Mouse (Mus musculus): ENCODE measurements around the gene Prdm2. TPM values are rescaled to one million over a fixed set of nuclear protein-coding genes. Genes with fewer than 3 reads are reported as not detected.

The Prdm2 gene
- polyA plus RNA-seq, 1 experiment = 0.59 TPM

DNA sequence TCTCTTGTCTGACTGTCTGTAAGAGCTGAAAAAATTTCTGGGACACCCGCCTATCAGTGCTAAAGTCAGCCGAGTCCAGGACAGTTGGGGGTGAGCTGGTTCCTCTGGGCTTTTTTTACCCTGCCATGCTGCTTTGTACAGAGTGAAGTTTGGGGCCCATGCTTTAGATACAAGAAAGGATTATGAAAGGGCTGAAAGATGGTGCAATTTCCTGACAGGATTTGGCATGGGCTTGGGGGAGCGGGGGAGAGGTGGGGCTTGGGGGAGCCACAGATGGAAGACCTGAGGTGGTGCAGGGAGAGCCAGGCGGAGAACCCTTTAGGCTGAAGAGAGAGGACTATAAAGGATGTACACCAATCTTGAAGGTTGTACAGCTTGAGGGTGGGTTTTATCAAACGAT is 26.3 kb upstream of the Prdm2 start:
- no peaks in the 10 kb centered on the region for H3K27me3 ChIP-seq (ENCODE audit: control insufficient read depth)
- no peak overlapping the region for H3K4me3 ChIP-seq (replicated peaks)
- peaks cover 4% of the 10 kb centered on the region for H3K9me3 ChIP-seq (ENCODE audit: control insufficient read depth, low read length)
- no peak for TF ChIP-seq TAL1 (IDR thresholded peaks at IDR 0.05; ENCODE audit: low read length)
- no peak for TF ChIP-seq GATA1 (IDR thresholded peaks at IDR 0.05; ENCODE audit: low read length)
- no peaks in the 10 kb centered on the region; the same call in 1 of the 2 replicates for H3K4me1 ChIP-seq (ENCODE audit: control insufficient read depth)
- no peaks in the 10 kb centered on the region for H3K36me3 ChIP-seq (ENCODE audit: control insufficient read depth)

GRCm38 (mm10) chr4:143238241-143239031 is 25.6 kb upstream of the Prdm2 start:
- TF ChIP-seq TAL1 (IDR thresholded peaks at IDR 0.05; ENCODE audit: low read length) (no peak), GATA1 (IDR thresholded peaks at IDR 0.05; ENCODE audit: low read length) (no peak)
- Histone ChIP-seq H3K9me3 (ENCODE audit: control insufficient read depth, low read length) (peaks cover 4% of the 10 kb centered on the region), H3K27me3 (ENCODE audit: control insufficient read depth) (no peaks in the 10 kb centered on the region), H3K36me3 (ENCODE audit: control insufficient read depth) (no peaks in the 10 kb centered on the region), H3K4me3 (replicated peaks) (peak overlapping the region; percentile 31), H3K4me1 (ENCODE audit: control insufficient read depth) (no peaks in the 10 kb centered on the region; the same call in 1 of the 2 replicates)

- H3K36me3 ChIP-seq (ENCODE audit: control insufficient read depth) = no peaks in the 10 kb centered on the region
- H3K27me3 ChIP-seq (ENCODE audit: control insufficient read depth) = no peaks in the 10 kb centered on the region
- H3K9me3 ChIP-seq (ENCODE audit: control insufficient read depth, low read length) = peaks cover 4% of the 10 kb centered on the region
- no peak for TF ChIP-seq GATA1 (IDR thresholded peaks at IDR 0.05; ENCODE audit: low read length)
- TF ChIP-seq TAL1 (IDR thresholded peaks at IDR 0.05; ENCODE audit: low read length) = no peak
- no peaks in the 10 kb centered on the region for H3K4me1 ChIP-seq (ENCODE audit: control insufficient read depth)
- H3K4me3 ChIP-seq (replicated peaks) = no peak overlapping the region
These were observed 19.1 kb upstream of the Prdm2 start for GRCm38 (mm10) chr4:143231790-143232422.

DNA sequence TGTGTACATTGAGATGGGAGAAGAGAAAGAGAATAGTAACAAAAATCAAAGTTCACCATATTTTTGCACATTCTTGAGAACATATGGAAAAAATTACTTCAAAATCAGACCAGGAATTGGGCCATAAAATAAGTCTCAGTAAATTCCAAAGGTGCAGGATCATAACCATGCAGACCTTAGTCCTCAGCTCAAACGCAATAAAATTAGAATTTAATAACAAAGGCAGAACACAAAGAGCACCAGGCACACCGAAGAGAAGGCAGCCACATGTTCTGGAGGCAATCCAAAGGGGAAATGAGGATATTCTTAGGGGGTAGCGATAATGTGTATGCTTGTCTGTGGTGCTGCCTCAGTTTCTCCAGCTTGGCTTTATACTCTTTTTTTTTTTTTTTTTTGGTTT is 18.3 kb upstream of the Prdm2 start:
- Histone ChIP-seq H3K27me3 (ENCODE audit: control insufficient read depth) (no peaks in the 10 kb centered on the region), H3K36me3 (ENCODE audit: control insufficient read depth) (no peaks in the 10 kb centered on the region), H3K4me3 (replicated peaks) (no peak overlapping the region), H3K4me1 (ENCODE audit: control insufficient read depth) (no peaks in the 10 kb centered on the region), H3K9me3 (ENCODE audit: control insufficient read depth, low read length) (peaks cover 4% of the 10 kb centered on the region)
- no peak for TF ChIP-seq GATA1 (IDR thresholded peaks at IDR 0.05; ENCODE audit: low read length)
- no peak for TF ChIP-seq TAL1 (IDR thresholded peaks at IDR 0.05; ENCODE audit: low read length)

DNA sequence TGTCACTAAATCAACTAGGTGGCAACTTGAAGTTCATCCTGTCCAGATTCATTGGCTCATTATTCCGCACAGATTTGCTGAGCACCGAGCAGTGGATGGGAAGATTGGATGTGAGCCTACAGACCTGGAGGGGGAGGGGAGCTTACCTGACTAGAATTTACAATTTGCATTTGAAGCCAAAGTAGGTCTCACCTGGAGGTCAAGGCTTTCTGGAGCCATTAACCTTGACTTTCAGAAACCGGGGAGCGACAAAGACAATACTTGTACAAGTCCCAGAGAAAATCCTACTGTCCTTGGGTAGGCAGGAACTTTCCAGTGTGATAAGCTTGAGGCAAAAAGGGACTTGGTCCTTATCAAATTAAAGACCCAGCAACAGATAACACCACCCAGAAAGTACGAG is 15.2 kb upstream of the Prdm2 start:
- Histone ChIP-seq H3K36me3 (ENCODE audit: control insufficient read depth) (no peaks in the 10 kb centered on the region), H3K4me3 (replicated peaks) (no peak overlapping the region), H3K4me1 (ENCODE audit: control insufficient read depth) (no peaks in the 10 kb centered on the region), H3K9me3 (ENCODE audit: control insufficient read depth, low read length) (no peaks in the 10 kb centered on the region), H3K27me3 (ENCODE audit: control insufficient read depth) (no peaks in the 10 kb centered on the region)
- no peak for TF ChIP-seq GATA1 (IDR thresholded peaks at IDR 0.05; ENCODE audit: low read length)
- no peak for TF ChIP-seq TAL1 (IDR thresholded peaks at IDR 0.05; ENCODE audit: low read length)

GRCm38 (mm10) chr4:143225886-143226285 is 13.1 kb upstream of the Prdm2 start:
- no peak for TF ChIP-seq TAL1 (IDR thresholded peaks at IDR 0.05; ENCODE audit: low read length)
- no peak for TF ChIP-seq GATA1 (IDR thresholded peaks at IDR 0.05; ENCODE audit: low read length)
- Histone ChIP-seq H3K4me3 (replicated peaks) (no peak overlapping the region), H3K4me1 (ENCODE audit: control insufficient read depth) (no peaks in the 10 kb centered on the region), H3K9me3 (ENCODE audit: control insufficient read depth, low read length) (no peaks in the 10 kb centered on the region), H3K36me3 (ENCODE audit: control insufficient read depth) (no peaks in the 10 kb centered on the region), H3K27me3 (ENCODE audit: control insufficient read depth) (no peaks in the 10 kb centered on the region)

DNA sequence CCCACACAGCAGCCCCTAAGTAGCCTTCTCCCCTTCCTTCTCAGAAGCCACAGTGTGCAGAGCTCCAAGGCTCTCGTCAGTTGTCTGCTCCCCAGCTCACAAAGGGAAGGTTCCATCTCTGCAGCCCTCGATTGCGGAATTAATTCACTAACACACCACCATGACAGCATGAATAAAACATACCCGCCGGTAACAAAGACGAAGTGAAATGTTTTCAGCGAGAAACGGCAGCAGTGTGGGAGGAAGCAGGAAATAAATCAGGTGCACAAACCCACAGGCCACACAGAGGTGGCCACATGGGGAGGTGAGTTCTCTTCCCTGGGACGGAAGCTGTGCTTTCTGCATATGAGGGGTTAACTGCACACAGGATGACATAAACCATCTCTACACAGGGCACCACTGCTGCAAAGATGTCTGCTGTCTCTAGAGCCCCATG is 6.5 kb upstream of the Prdm2 start:
- H3K27me3 ChIP-seq (ENCODE audit: control insufficient read depth) = peaks cover 6% of the 10 kb centered on the region
- no peaks in the 10 kb centered on the region for H3K36me3 ChIP-seq (ENCODE audit: control insufficient read depth)
- H3K4me3 ChIP-seq (replicated peaks) = no peak overlapping the region
- no peaks in the 10 kb centered on the region for H3K9me3 ChIP-seq (ENCODE audit: control insufficient read depth, low read length)
- no peak for TF ChIP-seq TAL1 (IDR thresholded peaks at IDR 0.05; ENCODE audit: low read length)
- TF ChIP-seq GATA1 (IDR thresholded peaks at IDR 0.05; ENCODE audit: low read length) = no peak
- H3K4me1 ChIP-seq (ENCODE audit: control insufficient read depth) = no peaks in the 10 kb centered on the region

DNA sequence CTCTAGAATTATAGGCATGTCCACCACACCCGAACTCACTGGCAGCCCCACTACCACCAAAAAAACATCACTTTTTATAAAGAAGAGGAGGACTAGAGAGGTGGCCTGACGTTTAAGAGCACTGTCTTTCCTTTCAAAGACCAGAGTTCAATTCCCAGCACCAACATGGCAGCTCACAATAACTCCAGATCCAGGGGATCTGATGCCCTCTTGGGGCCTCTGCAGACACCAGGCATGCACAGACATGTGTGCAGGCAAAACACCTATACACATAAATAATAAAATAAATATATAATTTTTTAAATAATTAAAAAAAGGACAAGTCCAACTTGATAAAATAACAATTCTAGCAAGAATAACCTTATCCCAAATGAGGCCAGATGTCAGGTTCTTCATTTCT is 6.1 kb upstream of the Prdm2 start:
- Histone ChIP-seq H3K27me3 (ENCODE audit: control insufficient read depth) (peaks cover 6% of the 10 kb centered on the region), H3K9me3 (ENCODE audit: control insufficient read depth, low read length) (no peaks in the 10 kb centered on the region), H3K4me1 (ENCODE audit: control insufficient read depth) (no peaks in the 10 kb centered on the region), H3K4me3 (replicated peaks) (no peak overlapping the region), H3K36me3 (ENCODE audit: control insufficient read depth) (no peaks in the 10 kb centered on the region)
- TF ChIP-seq TAL1 (IDR thresholded peaks at IDR 0.05; ENCODE audit: low read length) = no peak
- TF ChIP-seq GATA1 (IDR thresholded peaks at IDR 0.05; ENCODE audit: low read length) = no peak

DNA sequence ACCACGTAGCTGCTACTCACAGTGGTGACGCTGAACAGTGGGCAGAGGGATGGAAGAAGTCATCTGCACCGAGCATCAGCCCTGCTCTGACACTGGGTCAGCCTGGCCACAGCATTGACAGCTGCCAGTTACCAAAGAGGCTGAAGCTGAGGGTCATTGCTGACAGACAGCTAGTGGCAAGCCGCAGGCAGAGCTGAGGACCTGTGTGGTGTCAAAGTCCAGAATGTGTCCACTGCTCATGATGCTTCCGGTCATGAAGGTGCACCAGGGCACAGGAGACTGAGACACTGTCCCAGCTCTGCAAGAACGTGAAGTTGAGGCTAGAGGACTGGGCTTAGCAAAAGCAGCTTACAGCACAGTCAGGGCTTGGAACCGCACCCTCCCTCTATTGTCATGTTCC is 4.4 kb upstream of the Prdm2 start:
- Histone ChIP-seq H3K27me3 (ENCODE audit: control insufficient read depth) (peaks cover 6% of the 10 kb centered on the region), H3K4me1 (ENCODE audit: control insufficient read depth) (peaks cover 7% of the 10 kb centered on the region), H3K4me3 (replicated peaks) (no peak overlapping the region), H3K36me3 (ENCODE audit: control insufficient read depth) (no peaks in the 10 kb centered on the region), H3K9me3 (ENCODE audit: control insufficient read depth, low read length) (no peaks in the 10 kb centered on the region)
- no peak for TF ChIP-seq GATA1 (IDR thresholded peaks at IDR 0.05; ENCODE audit: low read length)
- TF ChIP-seq TAL1 (IDR thresholded peaks at IDR 0.05; ENCODE audit: low read length) = no peak
